Mouse (Mus musculus): ENCODE measurements around the gene Spn. TPM values are rescaled to one million over a fixed set of nuclear protein-coding genes. Genes with fewer than 3 reads are reported as not detected.

Gene Spn
- total and polyA plus RNA-seq, 2 experiments: 0.28 to 0.88 TPM

DNA sequence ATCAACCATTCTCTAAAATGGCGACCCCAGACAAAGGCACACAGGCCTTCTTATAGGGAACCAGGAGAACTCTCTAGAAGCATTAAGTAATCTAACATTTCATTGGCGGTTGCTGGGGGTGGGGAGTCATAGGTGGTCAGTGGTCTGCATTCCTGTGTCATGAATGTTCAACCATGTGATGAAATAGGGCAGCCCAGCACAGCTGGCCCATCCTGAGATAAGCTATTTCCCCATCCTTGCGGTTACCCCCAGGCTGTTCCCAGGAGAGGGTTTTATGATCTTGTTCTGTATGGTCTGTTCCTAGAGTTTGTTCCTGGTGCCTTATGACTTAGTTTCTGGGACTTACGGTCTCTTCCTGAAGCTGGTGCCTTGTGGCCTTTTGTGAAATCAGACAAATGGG is 19.9 kb upstream of the Spn start:
- no peaks in the 10 kb centered on the region for H3K36me3 ChIP-seq (ENCODE audit: control insufficient read depth, insufficient read depth, low read length)
- no peak overlapping the region for H3K4me3 ChIP-seq (ENCODE audit: insufficient read depth, low read depth, low read length)
- WGBS: 82% methylated on average over 4 of the region's 4 CpGs
- TF ChIP-seq CTCF (IDR thresholded peaks at IDR 0.05; ENCODE audit: low read depth, low read length) (no peak), POLR2A (IDR thresholded peaks at IDR 0.05; ENCODE audit: extremely low read depth, insufficient read depth, low read length) (no peak)
- no peaks in the 10 kb centered on the region for H3K79me2 ChIP-seq (ENCODE audit: control insufficient read depth, insufficient read depth, low read length)
- no peaks in the 10 kb centered on the region for H3K4me1 ChIP-seq (ENCODE audit: control insufficient read depth, insufficient read depth, low read length)
- H3K27ac ChIP-seq (replicated peaks; ENCODE audit: insufficient read depth, low read depth, low read length): no peak overlapping the region
- DNase-seq (ENCODE audit: extremely low read depth, low read depth, low spot score): no peak
- no peaks in the 10 kb centered on the region for H3K27me3 ChIP-seq (ENCODE audit: control insufficient read depth, insufficient read depth, low read length)
- H3K9ac ChIP-seq (ENCODE audit: low read depth, low read length): no peak overlapping the region

DNA sequence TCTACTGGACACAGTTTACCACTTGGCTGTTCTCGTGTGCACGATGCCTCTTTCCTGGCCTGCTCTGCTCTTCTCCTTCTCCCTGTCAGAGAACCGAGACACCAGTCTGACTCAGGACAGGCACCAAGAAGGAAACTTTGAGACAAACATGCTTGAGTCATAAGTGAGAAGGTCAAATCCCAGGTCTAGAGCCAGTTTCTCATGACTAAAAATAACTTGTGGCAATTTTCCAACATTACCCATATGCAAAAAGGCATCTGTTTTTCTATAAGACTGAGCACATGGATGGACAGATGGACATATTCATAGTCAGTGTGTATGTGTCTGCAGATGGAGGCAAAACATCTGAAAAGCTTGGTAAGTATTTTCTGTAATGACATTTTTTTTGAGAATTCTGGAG is 15.9 kb upstream of the Spn start:
- no peak for DNase-seq (ENCODE audit: extremely low read depth, low read depth, low spot score)
- Histone ChIP-seq H3K4me3 (ENCODE audit: insufficient read depth, low read depth, low read length) (no peak overlapping the region), H3K27ac (replicated peaks; ENCODE audit: insufficient read depth, low read depth, low read length) (no peak overlapping the region), H3K79me2 (ENCODE audit: control insufficient read depth, insufficient read depth, low read length) (no peaks in the 10 kb centered on the region), H3K4me1 (ENCODE audit: control insufficient read depth, insufficient read depth, low read length) (no peaks in the 10 kb centered on the region), H3K36me3 (ENCODE audit: control insufficient read depth, insufficient read depth, low read length) (no peaks in the 10 kb centered on the region), H3K9ac (ENCODE audit: low read depth, low read length) (no peak overlapping the region), H3K27me3 (ENCODE audit: control insufficient read depth, insufficient read depth, low read length) (no peaks in the 10 kb centered on the region)
- no peak for TF ChIP-seq CTCF (IDR thresholded peaks at IDR 0.05; ENCODE audit: low read depth, low read length)
- TF ChIP-seq POLR2A (IDR thresholded peaks at IDR 0.05; ENCODE audit: extremely low read depth, insufficient read depth, low read length): no peak
- WGBS: 60% methylated on average over 3 of the region's 3 CpGs

DNA sequence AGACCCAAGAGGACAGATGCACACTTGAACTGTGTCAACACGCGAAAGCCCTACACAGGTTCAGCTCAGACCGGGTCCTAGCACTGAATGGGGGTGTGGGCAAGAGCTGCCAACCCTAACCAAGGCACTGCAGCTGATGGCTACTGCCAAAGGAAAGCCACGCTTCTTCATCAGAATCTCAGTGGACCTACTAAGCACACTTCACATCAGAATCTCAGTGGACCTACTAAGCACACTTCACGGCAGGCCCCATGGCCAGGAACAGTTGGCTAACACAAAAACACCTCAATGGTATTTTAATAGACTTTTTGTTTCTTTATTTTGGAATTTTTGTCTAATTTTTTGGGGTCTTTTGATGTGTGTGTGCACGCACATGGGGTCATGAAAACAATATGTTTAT is 14.8 kb upstream of the Spn start:
- no peak for DNase-seq (ENCODE audit: extremely low read depth, low read depth, low spot score)
- no peak overlapping the region for H3K9ac ChIP-seq (ENCODE audit: low read depth, low read length)
- H3K4me1 ChIP-seq (ENCODE audit: control insufficient read depth, insufficient read depth, low read length): 0 out of 2 replicates have a peak, but pooled peaks cover 2% of the 10 kb centered on the region
- no peaks in the 10 kb centered on the region for H3K36me3 ChIP-seq (ENCODE audit: control insufficient read depth, insufficient read depth, low read length)
- H3K4me3 ChIP-seq (ENCODE audit: insufficient read depth, low read depth, low read length): no peak overlapping the region
- no peak for TF ChIP-seq CTCF (IDR thresholded peaks at IDR 0.05; ENCODE audit: low read depth, low read length)
- no peak for TF ChIP-seq POLR2A (IDR thresholded peaks at IDR 0.05; ENCODE audit: extremely low read depth, insufficient read depth, low read length)
- no peaks in the 10 kb centered on the region for H3K79me2 ChIP-seq (ENCODE audit: control insufficient read depth, insufficient read depth, low read length)
- 96% methylated on average over 6 of the region's 6 CpGs for WGBS
- H3K27me3 ChIP-seq (ENCODE audit: control insufficient read depth, insufficient read depth, low read length): no peaks in the 10 kb centered on the region
- no peak overlapping the region for H3K27ac ChIP-seq (replicated peaks; ENCODE audit: insufficient read depth, low read depth, low read length)

DNA sequence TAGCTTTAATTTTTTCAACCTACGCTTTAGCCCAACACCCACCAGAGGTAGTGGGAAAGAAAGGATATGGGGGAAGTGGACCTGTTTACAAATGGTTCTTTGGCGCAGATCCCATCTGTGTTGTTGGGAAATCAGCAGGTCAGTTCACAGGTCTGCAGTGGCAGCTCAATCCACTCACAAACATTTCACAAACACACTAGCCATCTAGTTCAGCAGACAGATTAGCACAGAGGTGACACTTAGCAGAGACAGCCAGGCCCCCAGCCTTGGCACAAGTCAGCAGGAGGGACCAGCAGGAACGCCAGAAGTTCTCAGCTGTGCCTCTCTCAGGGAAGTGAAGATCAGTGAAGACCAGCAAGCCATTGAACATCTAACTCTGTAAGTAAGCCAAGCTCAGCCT is 10.3 kb upstream of the Spn start:
- WGBS: 22% methylated on average over 3 of the region's 3 CpGs
- no peaks in the 10 kb centered on the region for H3K27me3 ChIP-seq (ENCODE audit: control insufficient read depth, insufficient read depth, low read length)
- no peak overlapping the region for H3K9ac ChIP-seq (ENCODE audit: low read depth, low read length)
- no peaks in the 10 kb centered on the region for H3K36me3 ChIP-seq (ENCODE audit: control insufficient read depth, insufficient read depth, low read length)
- H3K4me3 ChIP-seq (ENCODE audit: insufficient read depth, low read depth, low read length): no peak overlapping the region
- DNase-seq (ENCODE audit: extremely low read depth, low read depth, low spot score): peak; percentile 88
- H3K79me2 ChIP-seq (ENCODE audit: control insufficient read depth, insufficient read depth, low read length): no peaks in the 10 kb centered on the region
- H3K4me1 ChIP-seq (ENCODE audit: control insufficient read depth, insufficient read depth, low read length): 0 out of 2 replicates have a peak, but pooled peaks cover 2% of the 10 kb centered on the region
- TF ChIP-seq POLR2A (IDR thresholded peaks at IDR 0.05; ENCODE audit: extremely low read depth, insufficient read depth, low read length): no peak
- H3K27ac ChIP-seq (replicated peaks; ENCODE audit: insufficient read depth, low read depth, low read length): no peak overlapping the region

DNA sequence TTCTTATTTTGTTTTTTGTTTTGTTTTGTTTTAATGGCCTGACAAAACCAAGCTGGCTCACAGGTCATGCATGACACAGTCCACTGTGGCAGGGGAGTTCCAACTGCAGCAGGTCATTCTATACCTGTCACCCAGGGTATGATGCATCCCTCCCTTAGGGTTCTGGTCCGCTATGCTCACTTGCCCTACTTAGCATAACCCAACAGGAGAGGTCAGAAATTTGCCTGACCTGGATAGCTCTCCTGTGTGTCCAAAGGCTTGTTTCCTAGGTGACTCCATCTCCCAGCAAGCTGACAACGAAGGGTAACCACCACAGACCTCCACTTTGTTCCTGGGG is 8.6 kb upstream of the Spn start:
- H3K27me3 ChIP-seq (ENCODE audit: control insufficient read depth, insufficient read depth, low read length): no peaks in the 10 kb centered on the region
- no peak overlapping the region for H3K9ac ChIP-seq (ENCODE audit: low read depth, low read length)
- H3K4me1 ChIP-seq (ENCODE audit: control insufficient read depth, insufficient read depth, low read length): 0 out of 2 replicates have a peak, but pooled peaks cover 2% of the 10 kb centered on the region
- no peak for DNase-seq (ENCODE audit: extremely low read depth, low read depth, low spot score)
- H3K79me2 ChIP-seq (ENCODE audit: control insufficient read depth, insufficient read depth, low read length): no peaks in the 10 kb centered on the region
- no peak overlapping the region for H3K27ac ChIP-seq (replicated peaks; ENCODE audit: insufficient read depth, low read depth, low read length)
- TF ChIP-seq CTCF (IDR thresholded peaks at IDR 0.05; ENCODE audit: low read depth, low read length) (no peak), POLR2A (IDR thresholded peaks at IDR 0.05; ENCODE audit: extremely low read depth, insufficient read depth, low read length) (no peak)
- no peak overlapping the region for H3K4me3 ChIP-seq (ENCODE audit: insufficient read depth, low read depth, low read length)
- 55% methylated on average over 2 of the region's 2 CpGs for WGBS
- H3K36me3 ChIP-seq (ENCODE audit: control insufficient read depth, insufficient read depth, low read length): no peaks in the 10 kb centered on the region

DNA sequence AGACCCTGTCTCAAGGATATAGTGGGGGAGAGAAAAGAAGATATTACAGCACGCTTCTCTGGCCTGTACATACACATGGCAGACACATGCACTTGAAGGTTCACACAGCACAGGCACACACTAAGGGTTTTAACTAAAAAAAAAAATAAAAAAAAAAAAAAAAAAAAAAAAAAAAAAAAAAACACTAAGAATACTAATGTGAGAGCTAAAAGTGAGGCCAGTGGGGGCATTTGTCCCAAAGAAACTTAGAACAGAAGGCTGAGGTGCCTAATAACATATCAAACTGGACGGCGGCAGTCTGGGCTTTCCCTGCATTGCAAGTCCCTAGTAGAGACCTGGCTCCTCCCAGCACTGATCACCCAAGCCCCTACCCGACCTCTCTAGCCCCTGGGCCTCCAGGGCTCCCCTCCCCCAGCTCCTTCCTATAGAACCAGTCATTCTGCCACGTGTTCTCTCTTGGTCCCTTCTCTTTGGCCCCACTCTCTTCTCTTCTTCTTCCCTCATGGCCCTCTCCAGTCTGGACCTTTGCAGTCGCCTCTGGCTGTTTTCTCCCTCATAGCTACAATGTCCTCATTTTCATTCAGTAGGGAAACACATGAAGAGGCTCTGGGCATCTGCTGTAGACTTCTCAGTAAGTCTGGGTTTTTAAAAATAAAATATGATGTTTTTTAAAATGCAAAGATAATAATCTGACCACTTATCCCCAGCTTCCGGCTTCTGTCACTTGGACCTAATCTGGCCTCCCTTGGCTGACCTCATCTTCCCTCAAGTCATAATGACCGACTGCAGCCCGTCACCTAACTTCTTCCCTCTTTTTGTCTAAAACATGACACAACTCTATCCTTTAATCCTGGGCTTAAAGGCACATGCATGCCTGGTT is 8.0 kb upstream of the Spn start:
- no peaks in the 10 kb centered on the region for H3K27me3 ChIP-seq (ENCODE audit: control insufficient read depth, insufficient read depth, low read length)
- H3K36me3 ChIP-seq (ENCODE audit: control insufficient read depth, insufficient read depth, low read length): no peaks in the 10 kb centered on the region
- H3K27ac ChIP-seq (replicated peaks; ENCODE audit: insufficient read depth, low read depth, low read length): no peak overlapping the region
- 78% methylated on average over 9 of the region's 9 CpGs for WGBS
- TF ChIP-seq CTCF (IDR thresholded peaks at IDR 0.05; ENCODE audit: low read depth, low read length) (no peak), POLR2A (IDR thresholded peaks at IDR 0.05; ENCODE audit: extremely low read depth, insufficient read depth, low read length) (no peak)
- no peaks in the 10 kb centered on the region for H3K79me2 ChIP-seq (ENCODE audit: control insufficient read depth, insufficient read depth, low read length)
- no peak overlapping the region for H3K9ac ChIP-seq (ENCODE audit: low read depth, low read length)
- H3K4me1 ChIP-seq (ENCODE audit: control insufficient read depth, insufficient read depth, low read length): 0 out of 2 replicates have a peak, but pooled peaks cover 2% of the 10 kb centered on the region
- no peak for DNase-seq (ENCODE audit: extremely low read depth, low read depth, low spot score)
- no peak overlapping the region for H3K4me3 ChIP-seq (ENCODE audit: insufficient read depth, low read depth, low read length)
